Mouse (Mus musculus) MEL (cell line): Measurements from ENCODE around the gene Gast. TPM values are rescaled to one million over a fixed set of nuclear protein-coding genes. Genes with fewer than 3 reads are reported as not detected.

ENCODE experiments used
- DNase-seq: peaks from one replicate; pipeline ENCODE4 v3.0.0; 2011; ENCODE audit warnings: low read depth, low spot score
- H3K27ac ChIP-seq: 2 replicates; pipeline ENCODE4 v1.5.1; 2012; ENCODE audit warnings: low read depth, mild to moderate bottlenecking, control low read depth, low read length, moderate library complexity; ENCODE audit not compliant: control insufficient read depth
- H3K27me3 ChIP-seq, 2 experiments: fragments of 150-350 bp in 1 of 2; sonication (generic) in 1 of 2; 2 replicates each; pipeline ENCODE4 v1.6.1; 2012; ENCODE audit warnings: low read length in 2 of 2, mild to moderate bottlenecking in 2 of 2, improper control_type of control experiment in 1 of 2, moderate library complexity in 1 of 2; ENCODE audit not compliant: insufficient read depth in 2 of 2, control insufficient read depth in 1 of 2
- H3K36me3 ChIP-seq, 2 experiments: 2 replicates each; pipeline ENCODE4 v1.6.1; 2012 to 2014; ENCODE audit warnings: low read length in 2 of 2, improper control_type of control experiment in 1 of 2, inconsistent platforms in 1 of 2, mild to moderate bottlenecking in 1 of 2; ENCODE audit not compliant: insufficient read depth in 2 of 2, control insufficient read depth in 1 of 2
- H3K4me1 ChIP-seq, 2 experiments: fragments of 150-350 bp in 1 of 2; sonication (generic) in 1 of 2; 2 replicates each; pipeline ENCODE4 v1.6.1; 2012; ENCODE audit warnings: low read length in 2 of 2, improper control_type of control experiment in 1 of 2, mild to moderate bottlenecking in 1 of 2; ENCODE audit not compliant: insufficient read depth in 2 of 2, control insufficient read depth in 1 of 2
- H3K4me3 ChIP-seq, 2 experiments: fragments of 150-350 bp in 1 of 2; sonication (generic) in 1 of 2; 2 replicates each; pipeline ENCODE4 v1.5.1; 2012; ENCODE audit warnings: low read depth in 2 of 2, low read length in 2 of 2, mild to moderate bottlenecking in 2 of 2, moderate library complexity in 2 of 2, control low read depth in 1 of 2, improper control_type of control experiment in 1 of 2; ENCODE audit not compliant: control insufficient read depth in 1 of 2, insufficient read depth in 1 of 2
- H3K79me2 ChIP-seq: 2 replicates; pipeline ENCODE4 v1.6.1; 2012; ENCODE audit warnings: mild to moderate bottlenecking, low read length, moderate library complexity; ENCODE audit not compliant: control insufficient read depth, poor library complexity, insufficient read depth
- H3K9ac ChIP-seq: 2 replicates; pipeline ENCODE4 v1.6.1; 2012; ENCODE audit warnings: low read depth, mild to moderate bottlenecking, control low read depth, low read length, moderate library complexity; ENCODE audit not compliant: control insufficient read depth, poor library complexity, severe bottlenecking
- H3K9me3 ChIP-seq: fragments of 150-350 bp; sonication (generic); replicated peaks from 2 replicates; pipeline ENCODE4 v1.6.1; 2012; ENCODE audit warnings: mild to moderate bottlenecking, low read length, improper control_type of control experiment, moderate library complexity; ENCODE audit not compliant: insufficient read depth
- CHD1 ChIP-seq: IDR thresholded peaks from 2 replicates; pipeline ENCODE4 v1.6.1; 2012; ENCODE audit warnings: low read depth, mild to moderate bottlenecking, inconsistent platforms, low read length, improper control_type of control experiment
- CTCF ChIP-seq, 3 experiments: IDR thresholded peaks in 2 of 3; conservative IDR thresholded peaks in 1 of 3; 2 replicates each; pipeline ENCODE4 v1.5.1; 2011 to 2012; ENCODE audit warnings: low read length in 3 of 3, low read depth in 2 of 3, mild to moderate bottlenecking in 2 of 3, improper control_type of control experiment in 1 of 3, inconsistent platforms in 1 of 3, mixed read lengths in 1 of 3, moderate library complexity in 1 of 3; ENCODE audit not compliant: control insufficient read depth in 1 of 3, insufficient read depth in 1 of 3, poor library complexity in 1 of 3, severe bottlenecking in 1 of 3
- ETS1 ChIP-seq: IDR thresholded peaks from 2 replicates; pipeline ENCODE4 v1.6.1; 2012; ENCODE audit warnings: low read depth, mild to moderate bottlenecking, inconsistent platforms, low read length, improper control_type of control experiment, moderate library complexity
- HCFC1 ChIP-seq: IDR thresholded peaks from 2 replicates; pipeline ENCODE4 v1.6.1; 2012; ENCODE audit warnings: low read depth, mild to moderate bottlenecking, inconsistent platforms, low read length, improper control_type of control experiment, moderate library complexity
- KAT2A ChIP-seq: conservative IDR thresholded peaks from 2 replicates; pipeline ENCODE4 v1.6.1; 2012; ENCODE audit warnings: low read depth, low read length, improper control_type of control experiment, inconsistent platforms
- MAFK ChIP-seq: IDR thresholded peaks from 2 replicates; pipeline ENCODE4 v1.6.1; 2011; ENCODE audit warnings: low read depth, mild to moderate bottlenecking, low read length, improper control_type of control experiment, borderline replicate concordance
- MAX ChIP-seq: IDR thresholded peaks from 2 replicates; pipeline ENCODE4 v1.6.1; 2011; ENCODE audit warnings: low read length, improper control_type of control experiment
- MEF2A ChIP-seq: IDR thresholded peaks from 2 replicates; pipeline ENCODE4 v1.6.1; 2014; ENCODE audit warnings: low read depth, mild to moderate bottlenecking, inconsistent platforms, low read length, improper control_type of control experiment; ENCODE audit not compliant: poor library complexity, insufficient replicate concordance, severe bottlenecking; ENCODE audit errors: extremely low read depth
- MXI1 ChIP-seq: IDR thresholded peaks from 2 replicates; pipeline ENCODE4 v1.6.1; 2011; ENCODE audit warnings: mild to moderate bottlenecking, low read depth, low read length, improper control_type of control experiment
- MYC ChIP-seq: IDR thresholded peaks from 2 replicates; pipeline ENCODE4 v1.6.1; 2011; ENCODE audit warnings: low read depth, mild to moderate bottlenecking, low read length, improper control_type of control experiment, moderate library complexity
- NRF1 ChIP-seq: IDR thresholded peaks from 2 replicates; pipeline ENCODE4 v1.6.1; 2014; ENCODE audit warnings: low read depth, mild to moderate bottlenecking, inconsistent platforms, low read length, improper control_type of control experiment, moderate library complexity; ENCODE audit not compliant: poor library complexity, insufficient read depth, severe bottlenecking
- POLR2AphosphoS5 ChIP-seq: IDR thresholded peaks from 2 replicates; pipeline ENCODE4 v1.6.1; 2012; ENCODE audit warnings: low read depth, borderline replicate concordance, mild to moderate bottlenecking, inconsistent platforms, low read length, moderate library complexity, mixed read lengths
- RAD21 ChIP-seq: IDR thresholded peaks from 2 replicates; pipeline ENCODE4 v1.6.1; 2011; ENCODE audit warnings: mild to moderate bottlenecking, low read depth, low read length, improper control_type of control experiment
- TAL1 ChIP-seq: IDR thresholded peaks from 2 replicates; pipeline ENCODE4 v1.6.1; 2012; ENCODE audit warnings: mild to moderate bottlenecking, inconsistent platforms, low read length, moderate library complexity, mixed read lengths
- TBP ChIP-seq: IDR thresholded peaks from 2 replicates; pipeline ENCODE4 v1.8.0; 2011; ENCODE audit warnings: low read depth, low read length, improper control_type of control experiment
- TCF12 ChIP-seq: IDR thresholded peaks from 2 replicates; pipeline ENCODE4 v1.6.1; 2014; ENCODE audit warnings: low read depth, mild to moderate bottlenecking, inconsistent platforms, low read length, improper control_type of control experiment, moderate library complexity
- UBTF ChIP-seq: IDR thresholded peaks from 2 replicates; pipeline ENCODE4 v1.6.1; 2012; ENCODE audit warnings: low read depth, mild to moderate bottlenecking, inconsistent platforms, low read length, improper control_type of control experiment, moderate library complexity, borderline replicate concordance; ENCODE audit not compliant: insufficient read depth
- USF1 ChIP-seq: IDR thresholded peaks from 2 replicates; pipeline ENCODE4 v1.6.1; 2014; ENCODE audit warnings: low read depth, mild to moderate bottlenecking, inconsistent platforms, low read length, improper control_type of control experiment, moderate library complexity
- ZC3H11A ChIP-seq: IDR thresholded peaks from 2 replicates; pipeline ENCODE4 v1.6.1; 2012; ENCODE audit warnings: low read depth, mild to moderate bottlenecking, inconsistent platforms, low read length, improper control_type of control experiment
- ZKSCAN1 ChIP-seq: IDR thresholded peaks from 2 replicates; pipeline ENCODE4 v1.6.1; 2012; ENCODE audit warnings: low read depth, mild to moderate bottlenecking, inconsistent platforms, low read length, improper control_type of control experiment, moderate library complexity
- polyA plus RNA-seq, 2 experiments: library from polyadenylated mRNA; stranded (reverse) in 1 of 2; unstranded in 1 of 2; fragments of >175 nt in 1 of 2; fragments of >200 nt in 1 of 2; gene quantifications; 2 replicates each; pipeline versions ENCODE4 v1.2.1 to v1.2.4; 2012; ENCODE audit warnings: low replicate concordance in 2 of 2, low read depth in 1 of 2; ENCODE audit not compliant: insufficient read length in 2 of 2, insufficient read depth in 1 of 2, missing spikeins in 1 of 2
- total RNA-seq: library from RNA; depleted of rRNA; stranded (reverse); fragments of 300-350 nt; gene quantifications from 2 replicates; pipeline ENCODE4 v1.2.3, GENCODE M21; 2012

The Gast gene
- total and polyA plus RNA-seq, 3 experiments: not detected

GRCm38 (mm10) chr11:100377989-100378388, 43.8 kb downstream of the Gast start:
- no peak overlapping the region for H3K27ac ChIP-seq
- H3K27me3 ChIP-seq: no peaks in the 10 kb centered on the region
- no peak overlapping the region for H3K4me3 ChIP-seq
- H3K9ac ChIP-seq: no peak overlapping the region
- no peak for DNase-seq
- no peaks in the 10 kb centered on the region for H3K36me3 ChIP-seq
- no peaks in the 10 kb centered on the region for H3K79me2 ChIP-seq
- no peaks in the 10 kb centered on the region for H3K9me3 ChIP-seq
- TF ChIP-seq TAL1 (no peak), MXI1 (no peak), ETS1 (no peak), CTCF (IDR thresholded peaks at IDR 0.05 in 2 of 3, conservative IDR thresholded peaks at IDR 0.05 in 1 of 3; ENCODE audit: control insufficient read depth in 1 of 3, insufficient read depth in 1 of 3, low read depth in 2 of 3, low read length in 3 of 3, poor library complexity in 1 of 3, severe bottlenecking in 1 of 3) (no peak), RAD21 (no peak), TCF12 (no peak), CHD1 (no peak), MYC (no peak), TBP (no peak), HCFC1 (no peak), POLR2AphosphoS5 (no peak), ZC3H11A (no peak), MAFK (no peak)
- H3K4me1 ChIP-seq: no peaks in the 10 kb centered on the region

GRCm38 (mm10) chr11:100378446-100378845, 44.2 kb downstream of the Gast start:
- H3K9ac ChIP-seq: no peak overlapping the region
- no peaks in the 10 kb centered on the region for H3K27me3 ChIP-seq
- DNase-seq: no peak
- TF ChIP-seq UBTF (no peak), NRF1 (no peak), CTCF (IDR thresholded peaks at IDR 0.05 in 2 of 3, conservative IDR thresholded peaks at IDR 0.05 in 1 of 3; ENCODE audit: control insufficient read depth in 1 of 3, insufficient read depth in 1 of 3, low read depth in 2 of 3, low read length in 3 of 3, poor library complexity in 1 of 3, severe bottlenecking in 1 of 3) (no peak), MEF2A (no peak), TCF12 (no peak), MYC (no peak), USF1 (no peak), ZKSCAN1 (no peak), HCFC1 (no peak), KAT2A (no peak), MAFK (no peak), MAX (no peak), MXI1 (no peak)
- no peaks in the 10 kb centered on the region for H3K79me2 ChIP-seq
- H3K9me3 ChIP-seq: no peaks in the 10 kb centered on the region
- no peak overlapping the region for H3K4me3 ChIP-seq
- H3K27ac ChIP-seq: no peak overlapping the region
- no peaks in the 10 kb centered on the region for H3K4me1 ChIP-seq
- H3K36me3 ChIP-seq: no peaks in the 10 kb centered on the region
